In the genomic region with DNA sequence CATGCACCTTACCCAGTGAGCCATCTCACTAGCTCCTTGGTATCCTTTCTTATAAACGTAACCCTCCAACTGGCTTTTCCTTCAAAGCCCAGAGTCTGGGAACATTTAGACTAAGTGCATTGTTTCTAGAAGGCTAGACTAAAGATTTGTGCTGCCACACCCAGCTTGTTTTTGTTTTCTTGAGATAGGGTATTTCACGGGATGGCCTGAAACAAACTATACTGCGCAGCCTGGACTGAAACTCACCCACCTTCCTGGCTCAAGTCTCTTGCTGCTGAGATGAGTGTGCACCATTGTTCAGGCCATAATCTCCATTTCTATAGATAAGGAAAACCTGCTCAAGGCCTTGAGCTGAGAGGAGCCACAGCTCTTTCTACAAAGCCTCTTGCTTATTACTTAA, we compare ENCODE assay signal across 20 mouse cellular contexts.
"Had no signal": no experiment of that assay in that cellular context is flagged by ENCODE, and none has a peak within 500 bp of the region (broad histone marks: within the 10 kb centered on the region; RNA-seq: fewer than 3 reads in every experiment).

No protein-coding gene starts in this region.

- DNase-seq: gastrocnemius, postnatal 25 days; heart, postnatal 10 days; heart, postnatal 4 days; kidney, adult 18-20 months; kidney, adult 8-10 months; kidney, postnatal 10 days; kidney, postnatal 36 days; liver; liver, embryonic 13.5 days; liver, postnatal 0 days had no signal

- H3K4me3 ChIP-seq: heart, embryonic 10.5 days; heart, embryonic 12.5 days; hindbrain, embryonic 10.5 days; hindbrain, embryonic 12.5 days; intestine, embryonic 15.5 days; left cerebral cortex, adult 2 months; limb, embryonic 10.5 days; limb, embryonic 12.5 days; liver, embryonic 13.5 days; liver, embryonic 15.5 days had no signal

- H3K27ac ChIP-seq: heart, embryonic 10.5 days; hindbrain, embryonic 10.5 days; hindbrain, embryonic 12.5 days; hindbrain, embryonic 14.5 days; intestine, embryonic 15.5 days; left cerebral cortex, adult 2 months; limb, embryonic 10.5 days; limb, embryonic 12.5 days; liver, embryonic 13.5 days; liver, embryonic 15.5 days had no signal

- H3K27me3 ChIP-seq: heart, embryonic 12.5 days; hindbrain, embryonic 12.5 days; intestine, embryonic 15.5 days; limb, embryonic 12.5 days; liver, embryonic 13.5 days; liver, embryonic 15.5 days had no signal

- H3K9me3 ChIP-seq: heart, embryonic 10.5 days; heart, embryonic 12.5 days; hindbrain, embryonic 10.5 days; hindbrain, embryonic 12.5 days; intestine, embryonic 15.5 days; limb, embryonic 10.5 days; limb, embryonic 12.5 days; liver, embryonic 13.5 days; liver, embryonic 15.5 days had no signal
